Mouse (Mus musculus): ENCODE measurements at regions not wholly inside any gene's neighbourhood (a gene's known extent, or its start where the extent isn't known, plus 50 kb on each side); places are given as distances from the start of the nearest gene placed in this dataset.

GRCm38 (mm10) chr2:74435184-74435911, 143.9 kb downstream of the Lnpk start:
- ATAC-seq (ENCODE audit: insufficient read depth): peak; percentile 56
- Histone ChIP-seq H3K9ac (no peak overlapping the region), H3K4me3 (ENCODE audit: low read depth, low read length) (no peak overlapping the region), H3K36me3 (ENCODE audit: insufficient read depth) (no peaks in the 10 kb centered on the region), H3K27ac (ENCODE audit: low read depth) (peak overlapping the region; percentile 74; the same call in 1 of the 2 replicates), H3K4me2 (peak overlapping the region; percentile 27; the same call in 1 of the 2 replicates), H3K27me3 (ENCODE audit: insufficient read depth, low read length) (no peaks in the 10 kb centered on the region), H3K9me3 (ENCODE audit: low read depth, low read length) (no peaks in the 10 kb centered on the region; the same call in 1 of the 2 replicates), H3K4me1 (ENCODE audit: insufficient read depth) (no peaks in the 10 kb centered on the region)
- no peak for TF ChIP-seq CTCF (IDR thresholded peaks at IDR 0.05; ENCODE audit: low read depth)
- DNase-seq: peak; percentile 73
- 56% methylated on average over 13 of the region's 13 CpGs for WGBS

- no peaks in the 10 kb centered on the region for H3K9me3 ChIP-seq (ENCODE audit: low read depth, low read length)
- TF ChIP-seq CTCF (IDR thresholded peaks at IDR 0.05; ENCODE audit: low read depth): no peak
- ATAC-seq (ENCODE audit: insufficient read depth) (no peak), DNase-seq (no peak)
- H3K36me3 ChIP-seq (ENCODE audit: insufficient read depth): no peaks in the 10 kb centered on the region
- H3K4me2 ChIP-seq: no peak overlapping the region
- no peaks in the 10 kb centered on the region for H3K4me1 ChIP-seq (ENCODE audit: insufficient read depth)
- 65% methylated on average over 15 of the region's 15 CpGs for WGBS
- no peak overlapping the region for H3K4me3 ChIP-seq (ENCODE audit: low read depth, low read length)
- no peak overlapping the region for H3K27ac ChIP-seq (ENCODE audit: low read depth)
- H3K9ac ChIP-seq: no peak overlapping the region
- no peaks in the 10 kb centered on the region for H3K27me3 ChIP-seq (ENCODE audit: insufficient read depth, low read length)
Measured at GRCm38 (mm10) chr2:74426746-74427145, 152.5 kb downstream of the Lnpk start.

- DNase-seq (no peak), ATAC-seq (ENCODE audit: insufficient read depth) (no peak)
- no peaks in the 10 kb centered on the region for H3K4me1 ChIP-seq (ENCODE audit: insufficient read depth)
- H3K36me3 ChIP-seq (ENCODE audit: insufficient read depth): no peaks in the 10 kb centered on the region
- no peak overlapping the region for H3K4me3 ChIP-seq (ENCODE audit: low read depth, low read length)
- 80% methylated on average over 3 of the region's 3 CpGs for WGBS
- no peak overlapping the region for H3K4me2 ChIP-seq
- no peak overlapping the region for H3K27ac ChIP-seq (ENCODE audit: low read depth)
- no peaks in the 10 kb centered on the region for H3K9me3 ChIP-seq (ENCODE audit: low read depth, low read length)
- H3K27me3 ChIP-seq (ENCODE audit: insufficient read depth, low read length): no peaks in the 10 kb centered on the region
- H3K9ac ChIP-seq: no peak overlapping the region
- no peak for TF ChIP-seq CTCF (IDR thresholded peaks at IDR 0.05; ENCODE audit: low read depth)
Measured at GRCm38 (mm10) chr2:74424726-74425125, 154.5 kb downstream of the Lnpk start.

GRCm38 (mm10) chr2:74416097-74416496, 163.1 kb downstream of the Lnpk start:
- TF ChIP-seq CTCF (IDR thresholded peaks at IDR 0.05; ENCODE audit: low read depth): no peak
- no peak overlapping the region for H3K27ac ChIP-seq (ENCODE audit: low read depth)
- ATAC-seq (ENCODE audit: insufficient read depth): no peak
- no peak overlapping the region for H3K9ac ChIP-seq
- no peaks in the 10 kb centered on the region for H3K36me3 ChIP-seq (ENCODE audit: insufficient read depth)
- DNase-seq: no peak
- H3K4me1 ChIP-seq (ENCODE audit: insufficient read depth): no peaks in the 10 kb centered on the region
- whole genome bisulfite sequencing: 87% methylated on average over 4 of the region's 4 CpGs
- no peaks in the 10 kb centered on the region for H3K27me3 ChIP-seq (ENCODE audit: insufficient read depth, low read length)
- no peaks in the 10 kb centered on the region for H3K9me3 ChIP-seq (ENCODE audit: low read depth, low read length)
- H3K4me3 ChIP-seq (ENCODE audit: low read depth, low read length): no peak overlapping the region
- H3K4me2 ChIP-seq: no peak overlapping the region

- no peak overlapping the region for H3K4me2 ChIP-seq
- H3K36me3 ChIP-seq (ENCODE audit: insufficient read depth): no peaks in the 10 kb centered on the region
- no peak for DNase-seq
- no peak for ATAC-seq (ENCODE audit: insufficient read depth)
- no peaks in the 10 kb centered on the region for H3K9me3 ChIP-seq (ENCODE audit: low read depth, low read length)
- H3K9ac ChIP-seq: no peak overlapping the region
- TF ChIP-seq CTCF (IDR thresholded peaks at IDR 0.05; ENCODE audit: low read depth): no peak
- H3K27ac ChIP-seq (ENCODE audit: low read depth): no peak overlapping the region
- H3K27me3 ChIP-seq (ENCODE audit: insufficient read depth, low read length): no peaks in the 10 kb centered on the region
- 93% methylated on average over 12 of the region's 13 CpGs for WGBS
- no peak overlapping the region for H3K4me3 ChIP-seq (ENCODE audit: low read depth, low read length)
- peaks cover 1% of the 10 kb centered on the region; the same call in 1 of the 2 replicates for H3K4me1 ChIP-seq (ENCODE audit: insufficient read depth)
Measured at GRCm38 (mm10) chr2:74414721-74415120, 164.5 kb downstream of the Lnpk start.

GRCm38 (mm10) chr2:74409856-74410404, 169.3 kb downstream of the Lnpk start:
- H3K9me3 ChIP-seq (ENCODE audit: low read depth, low read length): no peaks in the 10 kb centered on the region
- 61% methylated on average over 4 of the region's 4 CpGs for WGBS
- no peak overlapping the region for H3K4me3 ChIP-seq (ENCODE audit: low read depth, low read length)
- ATAC-seq (ENCODE audit: insufficient read depth) (peak; percentile 44; the same call in 1 of the 2 replicates), DNase-seq (peak; percentile 72)
- no peak overlapping the region for H3K27ac ChIP-seq (ENCODE audit: low read depth)
- no peak for TF ChIP-seq CTCF (IDR thresholded peaks at IDR 0.05; ENCODE audit: low read depth)
- no peaks in the 10 kb centered on the region for H3K27me3 ChIP-seq (ENCODE audit: insufficient read depth, low read length)
- no peaks in the 10 kb centered on the region for H3K36me3 ChIP-seq (ENCODE audit: insufficient read depth)
- no peak overlapping the region for H3K4me2 ChIP-seq
- H3K9ac ChIP-seq: no peak overlapping the region
- H3K4me1 ChIP-seq (ENCODE audit: insufficient read depth): peaks cover 4% of the 10 kb centered on the region; the same call in 1 of the 2 replicates

- H3K4me1 ChIP-seq (ENCODE audit: insufficient read depth): peaks cover under 1% of the 10 kb centered on the region
- no peak overlapping the region for H3K27ac ChIP-seq (ENCODE audit: low read depth)
- DNase-seq (peak; percentile 69), ATAC-seq (ENCODE audit: insufficient read depth) (no peak)
- no peaks in the 10 kb centered on the region for H3K27me3 ChIP-seq (ENCODE audit: insufficient read depth, low read length)
- no peak for TF ChIP-seq CTCF (IDR thresholded peaks at IDR 0.05; ENCODE audit: low read depth)
- 43% methylated on average over 3 of the region's 3 CpGs for WGBS
- no peaks in the 10 kb centered on the region for H3K36me3 ChIP-seq (ENCODE audit: insufficient read depth)
- no peak overlapping the region for H3K4me2 ChIP-seq
- H3K9ac ChIP-seq: no peak overlapping the region
- H3K4me3 ChIP-seq (ENCODE audit: low read depth, low read length): no peak overlapping the region
- no peaks in the 10 kb centered on the region for H3K9me3 ChIP-seq (ENCODE audit: low read depth, low read length)
Measured at GRCm38 (mm10) chr2:74404493-74404892, 174.7 kb downstream of the Lnpk start.

Data from lung, embryonic 14.5 days (tissue).